In genomic region chr12:33303384-33303770, GRCm38 (mm10) we compare ENCODE assay signal across 7 mouse cellular contexts.
DNase-seq lines count a peak whose midpoint lies in the region; ATAC-seq and TF ChIP-seq lines count a peak whose summit lies in the region.

No protein-coding gene starts in this region.

- H3K4me1 ChIP-seq in forebrain, embryonic 15.5 days, result peaks cover 30% of the 10 kb centered on the region
- H3K4me1 ChIP-seq in limb, embryonic 12.5 days (replicated peaks), result peaks cover 21% of the 10 kb centered on the region
- no peaks in the 10 kb centered on the region for H3K4me1 ChIP-seq in small intestine, adult 2 months (ENCODE audit: control insufficient read depth, insufficient read depth, insufficient read length, low read length)

- intact Hi-C loops in left cerebral cortex, postnatal 25 days (cut with DNase I), result loop anchor here (5.0 kb wide), 1 partner anchor 61 kb away; no protein-coding TSS in a partner anchor

- H3K4me2 ChIP-seq in forebrain, embryonic 15.5 days (replicated peaks), result peak overlapping the region; percentile 64
- H3K4me2 ChIP-seq in limb, embryonic 12.5 days, result peak overlapping the region; percentile 95

- WGBS in forebrain, embryonic 15.5 days, result 2% methylated on average over 9 of the region's 9 CpGs
- WGBS in limb, embryonic 12.5 days, result under 1% methylated on average over 9 of the region's 9 CpGs
- 8% methylated on average over 9 of the region's 9 CpGs for WGBS in small intestine, adult 2 months

- TF ChIP-seq POLR2A in small intestine, adult 2 months (IDR thresholded peaks at IDR 0.05; ENCODE audit: low read depth, low read length), result no peak

- peak; percentile 26 for DNase-seq in thymus, postnatal 4 days
- no peak for DNase-seq in thymus, adult 18-20 months
- DNase-seq in layer of hippocampus, adult 9-11 months, result no peak
- no peak for DNase-seq in left cerebral cortex, postnatal 25 days (ENCODE audit: low spot score in 2 of 2)

- no peaks in the 10 kb centered on the region for H3K9me3 ChIP-seq in forebrain, embryonic 15.5 days
- no peaks in the 10 kb centered on the region for H3K9me3 ChIP-seq in limb, embryonic 12.5 days

- no peaks in the 10 kb centered on the region for H3K36me3 ChIP-seq in forebrain, embryonic 15.5 days
- H3K36me3 ChIP-seq in limb, embryonic 12.5 days, result no peaks in the 10 kb centered on the region
- no peaks in the 10 kb centered on the region for H3K36me3 ChIP-seq in small intestine, adult 2 months (ENCODE audit: control insufficient read depth, insufficient read depth, low read length)

- peak overlapping the region; percentile 23; the same call in 1 of the 2 replicates for H3K9ac ChIP-seq in forebrain, embryonic 15.5 days (replicated peaks)
- H3K9ac ChIP-seq in limb, embryonic 12.5 days (replicated peaks), result 0 out of 2 replicates have a peak overlapping the region, but pooled peaks have one; percentile 45

- ATAC-seq in forebrain, embryonic 15.5 days (replicated peaks), result peak; percentile 21; the same call in 1 of the 2 replicates
- peak; percentile 57; the same call in 1 of the 2 replicates for ATAC-seq in limb, embryonic 12.5 days (ENCODE audit: insufficient number of reproducible peaks, insufficient read depth, low FRiP score, low TSS enrichment, low read depth)

- H3K27me3 ChIP-seq in forebrain, embryonic 15.5 days, result no peaks in the 10 kb centered on the region
- H3K27me3 ChIP-seq in limb, embryonic 12.5 days, result peaks cover 13% of the 10 kb centered on the region
- H3K27me3 ChIP-seq in small intestine, adult 2 months (ENCODE audit: control insufficient read depth, insufficient read depth, low read length), result no peaks in the 10 kb centered on the region

- H3K27ac ChIP-seq in forebrain, embryonic 15.5 days (replicated peaks), result 0 out of 2 replicates have a peak overlapping the region, but pooled peaks have one; percentile 32
- H3K27ac ChIP-seq in limb, embryonic 12.5 days, result no peak overlapping the region
- H3K27ac ChIP-seq in small intestine, adult 2 months (ENCODE audit: insufficient read depth, low read depth, low read length), result peak overlapping the region; percentile 31; the same call in 1 of the 2 replicates

- H3K4me3 ChIP-seq in forebrain, embryonic 15.5 days, result peak overlapping the region; percentile 40
- H3K4me3 ChIP-seq in limb, embryonic 12.5 days (replicated peaks), result peak overlapping the region; percentile 47
- peak overlapping the region; percentile 79; the same call in 1 of the 2 replicates for H3K4me3 ChIP-seq in small intestine, adult 2 months (ENCODE audit: low read depth, low read length)

- no peak for TF ChIP-seq CTCF in small intestine, adult 2 months (IDR thresholded peaks at IDR 0.05; ENCODE audit: extremely low read depth, insufficient read length, insufficient replicate concordance, low read depth, low read length)
